Mouse (Mus musculus) ovary, postnatal 10 days (tissue): ENCODE measurements at regions not wholly inside any gene's neighbourhood (a gene's known extent, or its start where the extent isn't known, plus 50 kb on each side); places are given as distances from the start of the nearest gene placed in this dataset.

Source experiments
- DNase-seq: peaks from one replicate; pipeline ENCODE4 v3.0.0; 2022; ENCODE audit warnings: low spot score

GRCm38 (mm10) chr13:53996867-53997266 lies 58.6 kb downstream of the Drd1 start:
- DNase-seq = no peak

- no peak for DNase-seq
These were observed 62.5 kb downstream of the Drd1 start for GRCm38 (mm10) chr13:53992863-53993451.

GRCm38 (mm10) chr13:53979226-53979625 lies 76.3 kb downstream of the Drd1 start:
- no peak for DNase-seq

- DNase-seq = no peak
These were observed 86.1 kb downstream of the Drd1 start for GRCm38 (mm10) chr13:53969421-53969820.

GRCm38 (mm10) chr13:53956167-53956566 lies 99.3 kb downstream of the Drd1 start:
- no peak for DNase-seq

GRCm38 (mm10) chr13:53948056-53948455 lies 107.4 kb downstream of the Drd1 start:
- no peak for DNase-seq

GRCm38 (mm10) chr13:53945681-53946080 lies 109.8 kb downstream of the Drd1 start:
- no peak for DNase-seq

GRCm38 (mm10) chr13:53941005-53941747 lies 114.3 kb downstream of the Drd1 start:
- no peak for DNase-seq

- DNase-seq = no peak
These were observed 120.3 kb downstream of the Drd1 start for GRCm38 (mm10) chr13:53935174-53935699.

- DNase-seq = no peak
These were observed 121.0 kb downstream of the Drd1 start for GRCm38 (mm10) chr13:53934457-53934856.

- no peak for DNase-seq
These were observed 129.4 kb downstream of the Drd1 start for GRCm38 (mm10) chr13:53926128-53926527.

GRCm38 (mm10) chr13:53924433-53924832 lies 131.1 kb downstream of the Drd1 start:
- no peak for DNase-seq

GRCm38 (mm10) chr13:53923721-53924374 lies 131.7 kb downstream of the Drd1 start:
- no peak for DNase-seq

- no peak for DNase-seq
These were observed 133.7 kb downstream of the Drd1 start for GRCm38 (mm10) chr13:53921796-53922195.

GRCm38 (mm10) chr13:53919851-53920381 lies 135.6 kb downstream of the Drd1 start:
- DNase-seq = no peak

- DNase-seq = no peak
These were observed 140.0 kb downstream of the Drd1 start for GRCm38 (mm10) chr13:53915456-53915855.

- DNase-seq = no peak
These were observed 141.1 kb downstream of the Drd1 start for GRCm38 (mm10) chr13:53914434-53914833.

- DNase-seq = no peak
These were observed 142.0 kb downstream of the Drd1 start for GRCm38 (mm10) chr13:53913501-53913900.

GRCm38 (mm10) chr13:53911846-53912245 lies 143.7 kb downstream of the Drd1 start:
- no peak for DNase-seq

GRCm38 (mm10) chr13:53911261-53911660 lies 144.2 kb downstream of the Drd1 start:
- no peak for DNase-seq

GRCm38 (mm10) chr13:53910251-53910650 lies 145.3 kb downstream of the Drd1 start:
- no peak for DNase-seq

GRCm38 (mm10) chr13:53904471-53904870 lies 151.0 kb downstream of the Drd1 start:
- no peak for DNase-seq

GRCm38 (mm10) chr13:53903626-53904025 lies 151.9 kb downstream of the Drd1 start:
- no peak for DNase-seq
